Mouse (Mus musculus): ENCODE measurements around the gene Dand5.

The Dand5 gene

DNA sequence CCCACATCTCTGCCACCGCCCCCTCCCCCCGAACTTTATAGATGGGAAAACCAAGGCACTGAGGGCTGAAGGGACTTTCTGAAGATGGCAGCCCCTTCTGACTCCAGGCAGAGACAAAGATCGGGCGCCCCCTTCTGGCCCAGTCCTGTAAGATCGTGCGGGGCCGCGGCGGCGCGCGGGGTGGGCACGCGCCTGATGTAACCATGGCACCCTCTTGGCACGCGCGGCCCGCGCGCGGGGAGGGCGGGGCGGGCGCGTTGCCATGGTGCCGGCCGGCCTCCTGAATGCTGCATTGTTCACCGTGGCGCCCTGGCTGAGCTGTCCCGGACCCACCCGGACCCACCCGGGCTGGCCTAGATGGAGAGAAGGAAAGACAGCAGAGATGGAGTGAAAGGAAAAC is 11.7 kb downstream of the Dand5 start:
- in situ Hi-C loops (cut with MboI; ENCODE audit: unreplicated experiment in 2 of 2) = loop anchor here (5.0 to 25.0 kb wide), 6 partner anchors 74 to 524 kb away; no protein-coding TSS in a partner anchor

GRCm38 (mm10) chr8:84809941-84810280 is 12.7 kb downstream of the Dand5 start:
- in situ Hi-C loops (cut with MboI; ENCODE audit: unreplicated experiment in 2 of 2) = loop anchor here (5.0 to 25.0 kb wide), 6 partner anchors 73 to 523 kb away; no protein-coding TSS in a partner anchor

- in situ Hi-C loops (cut with MboI; ENCODE audit: unreplicated experiment in 2 of 2) = loop anchor here (25.0 kb wide), 2 partner anchors 447 to 522 kb away; no protein-coding TSS in a partner anchor
Observed at GRCm38 (mm10) chr8:84809109-84809940, 13.3 kb downstream of the Dand5 start.

GRCm38 (mm10) chr8:84806031-84806430 is 16.6 kb downstream of the Dand5 start:
- in situ Hi-C loops (cut with MboI; ENCODE audit: unreplicated experiment in 2 of 2) = loop anchor here (25.0 kb wide), 2 partner anchors 444 to 519 kb away; no protein-coding TSS in a partner anchor

GRCm38 (mm10) chr8:84799999-84800831 is 22.4 kb downstream of the Dand5 start, which contains the start of gene Nfix:
Nfix (minus strand) TSS chr8:84800344.
- in situ Hi-C loops (cut with MboI; ENCODE audit: unreplicated experiment in 2 of 2) = loop anchor here (5.0 to 25.0 kb wide), 3 partner anchors 83 to 513 kb away; no protein-coding TSS in a partner anchor

GRCm38 (mm10) chr8:84799136-84799931 is 23.3 kb downstream of the Dand5 start:
- in situ Hi-C loops (cut with MboI; ENCODE audit: unreplicated experiment in 2 of 2) = loop anchor here in 1 of 2 experiments (5.0 kb wide), 1 partner anchor 82 kb away; no protein-coding TSS in a partner anchor

DNA sequence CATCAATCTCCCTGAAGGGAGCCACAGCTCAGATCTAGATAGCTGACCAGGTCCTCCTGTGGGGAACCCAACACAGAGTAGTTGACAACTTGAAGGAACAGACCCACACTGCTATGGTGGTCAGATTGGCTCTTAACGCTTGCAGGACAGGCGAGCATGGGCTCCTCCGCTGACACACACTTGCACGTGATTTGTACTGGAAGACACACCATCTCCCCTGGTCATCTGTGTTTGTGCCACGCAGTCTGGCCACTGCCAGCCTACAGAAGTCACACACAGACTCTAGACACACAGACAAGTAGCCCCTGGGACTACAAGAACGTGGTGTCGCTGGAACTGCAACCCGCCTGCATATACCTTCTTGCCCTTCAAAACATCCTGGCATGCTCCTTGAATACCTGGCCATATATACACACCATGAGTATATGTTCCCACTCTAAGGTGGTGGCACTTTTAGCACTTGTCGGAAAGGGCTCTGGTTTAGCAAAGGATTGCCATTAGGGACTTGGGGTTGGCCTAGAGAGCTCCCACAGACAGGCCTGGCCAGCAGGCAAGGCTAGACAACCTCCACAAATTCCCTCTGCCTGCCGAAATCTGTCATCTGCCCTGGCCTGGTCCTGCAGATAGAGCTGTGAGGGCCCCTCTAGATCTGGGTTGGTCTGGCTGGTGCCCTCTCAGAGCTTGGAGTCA is 24.0 kb downstream of the Dand5 start:
- in situ Hi-C loops (cut with MboI; ENCODE audit: unreplicated experiment in 2 of 2) = loop anchor here in 1 of 2 experiments (5.0 kb wide), 1 partner anchor 81 kb away; no protein-coding TSS in a partner anchor

DNA sequence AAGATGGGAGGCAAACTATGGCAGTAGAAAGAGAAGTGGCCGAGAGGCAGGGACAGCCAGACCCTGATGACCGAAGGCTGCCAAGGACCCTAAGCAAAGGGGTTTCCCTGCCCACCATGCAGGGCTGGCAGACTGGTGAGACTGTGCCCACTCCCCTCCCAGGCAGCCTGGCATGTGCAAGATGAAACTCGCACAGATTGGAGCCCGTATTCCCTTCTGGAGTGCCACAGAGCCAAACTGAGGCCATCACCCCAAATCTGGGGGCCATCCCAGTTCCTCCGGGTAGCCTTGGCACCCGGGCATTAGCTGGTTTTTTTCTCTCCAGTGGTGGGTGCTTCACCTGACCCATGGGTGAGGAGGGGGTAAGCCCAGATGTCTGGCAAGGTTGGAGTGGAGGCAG is 24.7 kb downstream of the Dand5 start:
- in situ Hi-C loops (cut with MboI; ENCODE audit: unreplicated experiment in 2 of 2) = loop anchor here in 1 of 2 experiments (5.0 kb wide), 1 partner anchor 81 kb away; no protein-coding TSS in a partner anchor

- in situ Hi-C loops (cut with MboI; ENCODE audit: unreplicated experiment in 2 of 2) = loop anchor here in 1 of 2 experiments (5.0 kb wide), 1 partner anchor 80 kb away; no protein-coding TSS in a partner anchor
Observed at GRCm38 (mm10) chr8:84797256-84797797, 25.3 kb downstream of the Dand5 start.

- in situ Hi-C loops (cut with MboI; ENCODE audit: unreplicated experiment in 2 of 2) = loop anchor here in 1 of 2 experiments (5.0 kb wide), 1 partner anchor 42 kb away; no protein-coding TSS in a partner anchor
Observed at GRCm38 (mm10) chr8:84794486-84794885, 28.1 kb downstream of the Dand5 start.

- in situ Hi-C loops (cut with MboI; ENCODE audit: unreplicated experiment in 2 of 2) = loop anchor here in 1 of 2 experiments (5.0 kb wide), 1 partner anchor 42 kb away; no protein-coding TSS in a partner anchor
Observed at GRCm38 (mm10) chr8:84793791-84794485, 28.7 kb downstream of the Dand5 start.

DNA sequence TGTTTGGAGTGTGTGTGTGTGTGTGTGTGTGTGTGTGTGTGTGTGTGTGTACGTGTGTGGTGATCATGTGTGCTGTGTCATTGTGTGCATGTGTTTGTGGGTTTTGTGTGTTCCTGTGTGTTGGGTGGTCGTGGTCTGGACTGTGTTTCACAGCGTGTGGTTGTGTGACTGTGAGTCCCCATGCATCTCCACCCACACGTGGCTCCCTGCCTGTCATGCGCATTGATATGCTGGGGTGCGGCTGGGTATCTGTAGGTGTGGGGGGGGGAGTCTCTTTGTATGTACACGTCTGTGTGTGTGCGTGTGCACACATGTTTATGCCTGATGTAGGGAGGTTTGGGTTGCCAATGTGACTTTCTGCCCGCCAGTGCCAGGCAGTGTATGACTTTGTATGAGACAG is 29.5 kb downstream of the Dand5 start:
- in situ Hi-C loops (cut with MboI; ENCODE audit: unreplicated experiment in 2 of 2) = loop anchor here in 1 of 2 experiments (5.0 kb wide), 1 partner anchor 41 kb away; no protein-coding TSS in a partner anchor

- in situ Hi-C loops (cut with MboI; ENCODE audit: unreplicated experiment in 2 of 2) = loop anchor here in 1 of 2 experiments (5.0 kb wide), 1 partner anchor 40 kb away; no protein-coding TSS in a partner anchor
Observed at GRCm38 (mm10) chr8:84792429-84792947, 30.1 kb downstream of the Dand5 start.

DNA sequence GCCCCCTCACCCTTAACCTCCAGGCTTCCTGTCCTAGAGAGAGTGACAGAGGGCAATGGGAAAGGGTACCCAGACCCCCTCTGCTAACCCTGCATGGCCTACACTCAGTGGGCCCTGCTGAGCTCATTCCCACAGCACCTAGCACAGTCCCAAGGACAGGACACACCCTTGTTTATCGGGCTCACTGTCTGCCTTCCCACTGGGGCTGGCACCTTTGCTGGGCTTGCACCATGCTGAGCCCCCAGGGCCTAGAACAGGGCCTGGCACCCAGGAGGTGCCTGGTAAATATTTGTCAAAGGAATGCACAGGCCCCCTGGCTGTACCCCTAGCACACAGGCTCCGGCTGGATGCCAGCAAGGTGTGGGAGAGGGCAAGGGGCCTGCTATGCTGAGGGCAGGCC is 32.1 kb downstream of the Dand5 start:
- in situ Hi-C loops (cut with MboI; ENCODE audit: unreplicated experiment in 2 of 2) = loop anchor here in 1 of 2 experiments (5.0 kb wide), 1 partner anchor 38 kb away; no protein-coding TSS in a partner anchor

DNA sequence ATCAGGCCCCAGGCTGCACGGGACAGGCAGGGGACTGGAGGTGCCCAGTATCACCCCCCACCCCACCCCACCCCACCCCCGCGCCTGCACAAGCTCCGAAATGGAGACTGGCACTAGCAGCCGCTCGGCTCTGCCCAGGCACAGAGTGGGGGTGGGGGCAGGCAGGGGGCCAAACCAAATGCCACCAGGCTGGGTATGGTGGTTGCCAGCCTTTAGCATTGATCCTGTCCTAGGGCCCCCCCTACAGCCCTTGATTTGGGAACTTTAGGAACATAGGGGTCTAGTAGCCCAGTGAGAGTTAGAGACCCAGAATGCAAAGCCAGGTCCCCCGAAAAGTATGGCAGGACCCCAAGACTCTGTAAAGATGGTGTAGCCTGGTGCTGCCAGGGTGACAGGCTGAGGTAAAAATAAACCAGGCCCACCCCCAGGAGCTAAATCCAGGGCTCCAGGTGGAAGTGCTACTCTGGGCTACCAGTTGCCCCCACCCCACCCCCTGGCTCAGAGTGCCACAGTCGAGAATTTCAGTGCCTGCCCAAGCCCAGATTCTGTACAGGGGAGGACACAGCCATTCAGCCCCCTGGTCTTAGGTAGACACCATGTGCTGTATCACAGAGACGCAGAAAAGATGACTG is 32.7 kb downstream of the Dand5 start:
- in situ Hi-C loops (cut with MboI; ENCODE audit: unreplicated experiment in 2 of 2) = loop anchor here in 1 of 2 experiments (5.0 kb wide), 1 partner anchor 38 kb away; no protein-coding TSS in a partner anchor

GRCm38 (mm10) chr8:84789345-84789744 is 33.3 kb downstream of the Dand5 start:
- in situ Hi-C loops (cut with MboI; ENCODE audit: unreplicated experiment in 2 of 2) = no loop called here

GRCm38 (mm10) chr8:84788896-84789295 is 33.7 kb downstream of the Dand5 start:
- in situ Hi-C loops (cut with MboI; ENCODE audit: unreplicated experiment in 2 of 2) = no loop called here
